9 mouse cellular contexts compared by ENCODE assay signal in the genomic region with DNA sequence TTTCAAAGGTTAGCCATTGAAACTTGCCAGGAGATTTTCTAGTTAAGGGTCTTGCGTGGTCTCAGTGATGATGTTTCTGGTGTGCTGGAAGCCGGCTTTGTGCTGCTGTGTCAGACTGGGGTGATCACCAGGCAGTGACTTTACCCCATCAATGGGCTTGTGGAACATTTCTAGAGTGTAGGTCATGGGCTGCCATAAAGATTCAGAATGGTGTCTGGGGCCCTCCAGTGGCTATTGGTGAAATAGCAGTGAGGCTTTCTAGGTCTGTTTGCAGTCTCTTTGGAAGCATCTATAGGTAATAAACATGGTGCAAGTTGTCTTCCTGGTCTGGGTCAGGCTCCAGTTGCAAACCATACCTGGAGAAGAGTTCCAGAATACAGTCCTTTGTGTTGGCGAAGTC.
DNase-seq lines count a peak whose midpoint lies in the region; ATAC-seq and TF ChIP-seq lines count a peak whose summit lies in the region.
"Had no signal": no experiment of that assay in that cellular context is flagged by ENCODE, and none has a peak within 500 bp of the region (broad histone marks: within the 10 kb centered on the region; RNA-seq: fewer than 3 reads in every experiment).

No protein-coding gene starts in this region.

- no peak for DNase-seq in heart, adult 2 months
- no peak for DNase-seq in heart, adult 18-20 months
- DNase-seq in urinary bladder, postnatal 14 days (ENCODE audit: low spot score): peak; percentile 7
- no peak for DNase-seq in urinary bladder, postnatal 10 days (ENCODE audit: low spot score)
- DNase-seq in forelimb bud, embryonic 11.5 days (ENCODE audit: low read depth, low spot score): peak; percentile 17
- peak; percentile 70 to 74 for DNase-seq in left cerebral cortex, adult 18-20 months (ENCODE audit: low spot score in 2 of 2)
- DNase-seq in right cerebral cortex, adult 18-20 months: peak; percentile 55

- TF ChIP-seq EP300 in heart, adult 2 months (IDR thresholded peaks at IDR 0.05; ENCODE audit: insufficient read depth, low read depth, low read length): no peak

- WGBS in heart, adult 2 months: 80% methylated on average over 3 of the region's 3 CpGs

- intact Hi-C loops in heart, adult 2 months (cut with DNase I): no loop called here

- no peaks in the 10 kb centered on the region for H3K4me1 ChIP-seq in heart, adult 2 months (ENCODE audit: control insufficient read depth, insufficient read depth, low read length)
- H3K4me1 ChIP-seq: heart, embryonic 13.5 days had no signal

- peak; percentile 55 for TF ChIP-seq CTCF in heart, adult 2 months (IDR thresholded peaks at IDR 0.05)

- ATAC-seq in inflammation-experienced regulatory T-cells, adult 6 months: no peak

- H3K36me3 ChIP-seq in heart, adult 2 months (ENCODE audit: control insufficient read depth, insufficient read depth, low read length): no peaks in the 10 kb centered on the region
- H3K36me3 ChIP-seq: heart, embryonic 13.5 days had no signal

- H3K4me3 ChIP-seq in heart, adult 2 months: no peak overlapping the region
- H3K4me3 ChIP-seq: heart, embryonic 13.5 days had no signal

- H3K79me2 ChIP-seq in heart, adult 2 months (replicated peaks; ENCODE audit: control insufficient read depth, insufficient read depth, low read length): no peaks in the 10 kb centered on the region

- no peak overlapping the region for H3K27ac ChIP-seq in heart, adult 2 months
- H3K27ac ChIP-seq: heart, embryonic 13.5 days had no signal

- no peak for TF ChIP-seq POLR2A in heart, adult 2 months (IDR thresholded peaks at IDR 0.05; ENCODE audit: insufficient read depth, low read depth, low read length)

- no peaks in the 10 kb centered on the region for H3K27me3 ChIP-seq in heart, adult 2 months (ENCODE audit: control insufficient read depth, insufficient read depth, low read length)
- H3K27me3 ChIP-seq: heart, embryonic 13.5 days had no signal

- no peak overlapping the region for H3K9ac ChIP-seq in heart, adult 2 months (ENCODE audit: low read depth, low read length)
- H3K9ac ChIP-seq: heart, embryonic 13.5 days had no signal

Comparison
In these comparisons a context has a peak if more than half of its experiments do, and no peak if none do; other contexts are left out.
1. DNase-seq: peak in urinary bladder, postnatal 14 days (single experiment), forelimb bud, embryonic 11.5 days (single experiment), left cerebral cortex, adult 18-20 months (2 of 2) and right cerebral cortex, adult 18-20 months (single experiment); none in heart, adult 2 months (0 of 2), heart, adult 18-20 months (0 of 2) and urinary bladder, postnatal 10 days (single experiment).